Mouse (Mus musculus) bone marrow, adult 2 months (tissue): ENCODE results near the gene Scand1. TPM values are rescaled to one million over a fixed set of nuclear protein-coding genes. Genes with fewer than 3 reads are reported as not detected.

Source experiments
- H3K27ac ChIP-seq: fragments of 200-500 bp; 2 replicates; pipeline ENCODE4 v1.5.1; 2012; ENCODE audit warnings: low read depth, mild to moderate bottlenecking, control low read depth, inconsistent platforms, low read length; ENCODE audit not compliant: control insufficient read depth, poor library complexity, insufficient read depth
- H3K4me1 ChIP-seq: fragments of 200-500 bp; 2 replicates; pipeline ENCODE4 v1.6.1; 2011; ENCODE audit warnings: low read length; ENCODE audit not compliant: control insufficient read depth, insufficient read depth
- H3K4me3 ChIP-seq: fragments of 200-500 bp; replicated peaks from 2 replicates; pipeline ENCODE3; 2011; ENCODE audit warnings: mild to moderate bottlenecking, low read depth, low read length, control low read depth; ENCODE audit not compliant: control insufficient read depth
- CTCF ChIP-seq: fragments of 200-500 bp; IDR thresholded peaks from 2 replicates; pipeline ENCODE4 v1.5.1; 2011; ENCODE audit warnings: low read length, control low read depth; ENCODE audit not compliant: control insufficient read depth, insufficient read depth
- POLR2A ChIP-seq: fragments of 200-500 bp; IDR thresholded peaks from 2 replicates; pipeline ENCODE4 v1.6.1; 2011; ENCODE audit warnings: low read depth, mild to moderate bottlenecking, control low read depth, low read length, borderline replicate concordance; ENCODE audit not compliant: control insufficient read depth
- WGBS: fragments of 180-500 bp; shearing (Covaris S2); methylation state at CpG from one replicate; pipeline ENCODE4 v1.1.7; 2018; 5-methylcytosine and 5-hydroxymethylcytosine counted together
- polyA plus RNA-seq: library from polyadenylated mRNA; stranded (reverse); fragments of >200 nt; gene quantifications from 2 replicates; pipeline ENCODE4 v1.2.4, GENCODE M21; 2011; ENCODE audit warnings: low replicate concordance; ENCODE audit not compliant: missing spikeins, insufficient read depth, insufficient read length

Gene Scand1
- polyA plus RNA-seq, 1 experiment = 84.9 TPM

GRCm38 (mm10) chr2:156298458-156298857 lies 14.0 kb downstream of the Scand1 start:
- Histone ChIP-seq H3K4me1 (no peaks in the 10 kb centered on the region; the same call in none of the 2 replicates), H3K27ac (peak overlapping the region; percentile 27; the same call in 1 of the 2 replicates), H3K4me3 (no peak overlapping the region)
- no peak for TF ChIP-seq CTCF
- TF ChIP-seq POLR2A = no peak
- WGBS = 53% methylated on average over 7 of the region's 7 CpGs

GRCm38 (mm10) chr2:156297653-156298052 lies 14.9 kb downstream of the Scand1 start:
- WGBS = 66% methylated on average over 3 of the region's 3 CpGs
- Histone ChIP-seq H3K4me3 (no peak overlapping the region), H3K4me1 (no peaks in the 10 kb centered on the region; the same call in none of the 2 replicates), H3K27ac (no peak overlapping the region)
- no peak for TF ChIP-seq POLR2A

- 80% methylated on average over 3 of the region's 3 CpGs for WGBS
- no peak overlapping the region for H3K4me3 ChIP-seq
- H3K27ac ChIP-seq = peak overlapping the region; percentile 16
- H3K4me1 ChIP-seq = no peaks in the 10 kb centered on the region; the same call in none of the 2 replicates
- no peak for TF ChIP-seq CTCF
- no peak for TF ChIP-seq POLR2A
Measured at GRCm38 (mm10) chr2:156296190-156296589, 16.3 kb downstream of the Scand1 start.

GRCm38 (mm10) chr2:156295601-156296063 lies 16.9 kb downstream of the Scand1 start:
- Histone ChIP-seq H3K27ac (peak overlapping the region; percentile 20; the same call in 1 of the 2 replicates), H3K4me3 (no peak overlapping the region), H3K4me1 (no peaks in the 10 kb centered on the region; the same call in none of the 2 replicates)
- TF ChIP-seq POLR2A (no peak), CTCF (no peak)
- 22% methylated on average over 2 of the region's 2 CpGs for WGBS

GRCm38 (mm10) chr2:156291998-156292397 lies 20.5 kb downstream of the Scand1 start:
- no peak for TF ChIP-seq CTCF
- no peak for TF ChIP-seq POLR2A
- 73% methylated on average over 1 of the region's 1 CpGs for WGBS
- Histone ChIP-seq H3K27ac (no peak overlapping the region), H3K4me1 (no peaks in the 10 kb centered on the region; the same call in 1 of the 2 replicates), H3K4me3 (no peak overlapping the region)

- no peak overlapping the region for H3K4me3 ChIP-seq
- TF ChIP-seq POLR2A (no peak), CTCF (no peak)
- no peaks in the 10 kb centered on the region; the same call in 1 of the 2 replicates for H3K4me1 ChIP-seq
- 86% methylated on average over 2 of the region's 2 CpGs for WGBS
- H3K27ac ChIP-seq = no peak overlapping the region
Measured at GRCm38 (mm10) chr2:156289552-156290160, 22.8 kb downstream of the Scand1 start.

GRCm38 (mm10) chr2:156288222-156288621 lies 24.3 kb downstream of the Scand1 start:
- 86% methylated on average over 2 of the region's 2 CpGs for WGBS
- TF ChIP-seq CTCF = no peak
- TF ChIP-seq POLR2A = no peak

GRCm38 (mm10) chr2:156286733-156287132 lies 25.8 kb downstream of the Scand1 start:
- Histone ChIP-seq H3K4me3 (no peak overlapping the region), H3K4me1 (no peaks in the 10 kb centered on the region), H3K27ac (no peak overlapping the region)
- TF ChIP-seq CTCF (no peak), POLR2A (no peak)
- WGBS = 85% methylated on average over 4 of the region's 4 CpGs

More at GRCm38 (mm10) chr2:156288222-156288621, 24.3 kb downstream of the Scand1 start:
- Histone ChIP-seq H3K27ac (no peak overlapping the region), H3K4me3 (no peak overlapping the region), H3K4me1 (no peaks in the 10 kb centered on the region)
